Mouse (Mus musculus) mammary gland, adult 2 months (tissue): Measurements from ENCODE around the gene Il16. TPM values are rescaled to one million over a fixed set of nuclear protein-coding genes. Genes with fewer than 3 reads are reported as not detected.

Experiments used
- polyA plus RNA-seq: library from polyadenylated mRNA; depleted of rRNA; stranded (reverse); fragments of >200 nt; gene quantifications from 2 replicates; pipeline ENCODE4 v1.2.3, GENCODE M21; 2012; ENCODE audit warnings: low replicate concordance; rRNA removed

The Il16 gene
- 36.3 and 37.2 TPM in 2 replicates for polyA plus RNA-seq

GRCm38 (mm10) chr7:83745413-83746106, at the start of gene Il16:
TSS of gene Il16 (minus strand) at chr7:83745726.

GRCm38 (mm10) chr7:83794705-83795104, 49.2 kb upstream of the Il16 start, which contains the start of gene Cfap161:
TSS of gene Cfap161 (minus strand) at chr7:83794880.

GRCm38 (mm10) chr7:83631828-83632681, 113.5 kb downstream of the Il16 start, which contains the start of gene Stard5:
TSS of gene Stard5 (plus strand) at chr7:83631959.

Other genes starting within 250 kb of the Il16 start
- 0.11 and 0.19 TPM in 2 replicates for gene Tmc3, start 160.8 kb downstream of the Il16 start, polyA plus RNA-seq
- gene Stard5, start 113.8 kb downstream of the Il16 start, polyA plus RNA-seq = 9.9 and 20.6 TPM in 2 replicates
- gene Cfap161, start 49.2 kb upstream of the Il16 start, polyA plus RNA-seq = not detected in 2 replicates
- 17.3 and 53.9 TPM in 2 replicates for gene Tlnrd1, start 138.6 kb upstream of the Il16 start, polyA plus RNA-seq
- 8.4 and 12.6 TPM in 2 replicates for gene Mesd, start 138.7 kb upstream of the Il16 start, polyA plus RNA-seq